Mouse (Mus musculus): Measurements from ENCODE around the gene Cdc42se1. TPM values are rescaled to one million over a fixed set of nuclear protein-coding genes. Genes with fewer than 3 reads are reported as not detected.

The Cdc42se1 gene
- total and polyA plus RNA-seq, 3 experiments: 55.3 to 128 (median 71.1) TPM

GRCm38 (mm10) chr3:95261975-95262374 is 33.4 kb downstream of the Cdc42se1 start:
- H3K9me3 ChIP-seq (replicated peaks; ENCODE audit: low read length): peaks cover 2% of the 10 kb centered on the region
- TF ChIP-seq JUND (conservative IDR thresholded peaks at IDR 0.05; ENCODE audit: low read depth, low read length) (peak; percentile 86), JUN (IDR thresholded peaks at IDR 0.05; ENCODE audit: insufficient read depth, low read depth, low read length) (peak; percentile 77), CHD1 (IDR thresholded peaks at IDR 0.05; ENCODE audit: low read depth, low read length) (no peak)
- no peak overlapping the region for H3K27ac ChIP-seq (ENCODE audit: insufficient read depth, low read depth)
- dilution Hi-C loops (cut with MboI; ENCODE audit: extremely low pct_ligation_motif_present, extremely low pct_unique_long_range_greater_than_20kb, low sequenced_read_pairs) (no loop called here), in situ Hi-C loops (cut with MboI; ENCODE audit: low pct_ligation_motif_present, low pct_unique_long_range_greater_than_20kb, low sequenced_read_pairs) (no loop called here)
- H3K9ac ChIP-seq (ENCODE audit: insufficient read depth, low read depth): no peak overlapping the region
- H3K79me2 ChIP-seq (replicated peaks; ENCODE audit: control insufficient read depth, extremely low read depth, insufficient read depth, poor library complexity, severe bottlenecking): no peaks in the 10 kb centered on the region
- no peaks in the 10 kb centered on the region for H3K27me3 ChIP-seq (replicated peaks)
- no peak overlapping the region for H3K4me3 ChIP-seq (replicated peaks in 1 of 3; ENCODE audit: low read depth in 2 of 3, low read length in 2 of 3, poor library complexity in 1 of 3)
- no peak for DNase-seq (ENCODE audit: extremely low read depth)
- peaks cover 0 to 12% of the 10 kb centered on the region in 2 experiments; a peak in 1 of 4 replicates for H3K4me1 ChIP-seq (ENCODE audit: control insufficient read depth in 1 of 2, insufficient read depth in 2 of 2)
- H3K4me2 ChIP-seq (ENCODE audit: insufficient read depth, low read depth, poor library complexity, severe bottlenecking): no peak overlapping the region
- peaks cover 10 to 60% of the 10 kb centered on the region in 2 experiments for H3K36me3 ChIP-seq (replicated peaks in 1 of 2; ENCODE audit: control insufficient read depth in 1 of 2, insufficient read depth in 1 of 2, low read length in 1 of 2)

- Histone ChIP-seq H3K4me2 (ENCODE audit: insufficient read depth, low read depth, poor library complexity, severe bottlenecking) (no peak overlapping the region), H3K9me3 (replicated peaks; ENCODE audit: low read length) (peaks cover 2% of the 10 kb centered on the region), H3K9ac (ENCODE audit: insufficient read depth, low read depth) (no peak overlapping the region), H3K4me1 (ENCODE audit: control insufficient read depth in 1 of 2, insufficient read depth in 2 of 2) (peaks cover 0 to 11% of the 10 kb centered on the region in 2 experiments; a peak in 1 of 4 replicates), H3K36me3 (replicated peaks in 1 of 2; ENCODE audit: control insufficient read depth in 1 of 2, insufficient read depth in 1 of 2, low read length in 1 of 2) (peaks cover 11 to 61% of the 10 kb centered on the region in 2 experiments), H3K79me2 (replicated peaks; ENCODE audit: control insufficient read depth, extremely low read depth, insufficient read depth, poor library complexity, severe bottlenecking) (no peaks in the 10 kb centered on the region), H3K4me3 (replicated peaks in 1 of 3; ENCODE audit: low read depth in 2 of 3, low read length in 2 of 3, poor library complexity in 1 of 3) (no peak overlapping the region), H3K27me3 (replicated peaks) (no peaks in the 10 kb centered on the region), H3K27ac (ENCODE audit: insufficient read depth, low read depth) (no peak overlapping the region)
- DNase-seq (ENCODE audit: extremely low read depth): peak; percentile 72
- dilution Hi-C loops (cut with MboI; ENCODE audit: extremely low pct_ligation_motif_present, extremely low pct_unique_long_range_greater_than_20kb, low sequenced_read_pairs) (no loop called here), in situ Hi-C loops (cut with MboI; ENCODE audit: low pct_ligation_motif_present, low pct_unique_long_range_greater_than_20kb, low sequenced_read_pairs) (no loop called here)
- TF ChIP-seq ZKSCAN1 (IDR thresholded peaks at IDR 0.05; ENCODE audit: borderline replicate concordance, low read depth, low read length) (no peak), ZMIZ1 (IDR thresholded peaks at IDR 0.05; ENCODE audit: low read depth, low read length) (no peak), USF1 (IDR thresholded peaks at IDR 0.05; ENCODE audit: low read depth, low read length) (no peak), MYC (IDR thresholded peaks at IDR 0.05; ENCODE audit: low read depth, low read length) (0 out of 2 replicates have a peak, but pooled peaks have one; percentile 39), BHLHE40 (IDR thresholded peaks at IDR 0.05; ENCODE audit: low read depth, low read length) (peak; percentile 81), NRF1 (IDR thresholded peaks at IDR 0.05; ENCODE audit: low read depth, low read length) (no peak), RAD21 (IDR thresholded peaks at IDR 0.05; ENCODE audit: low read depth, low read length) (peak; percentile 91), USF2 (conservative IDR thresholded peaks at IDR 0.05; ENCODE audit: low read depth, low read length) (no peak), EP300 (IDR thresholded peaks at IDR 0.05; ENCODE audit: low read length) (no peak), ZC3H11A (IDR thresholded peaks at IDR 0.05; ENCODE audit: low read depth, low read length) (peak; percentile 27; the same call in 1 of the 2 replicates), SMC3 (IDR thresholded peaks at IDR 0.05; ENCODE audit: low read depth, low read length) (peak; percentile 87), MEF2A (IDR thresholded peaks at IDR 0.05; ENCODE audit: borderline replicate concordance, low read depth, low read length) (no peak), KAT2A (IDR thresholded peaks at IDR 0.05; ENCODE audit: insufficient replicate concordance, low read length) (no peak), CTCF (conservative IDR thresholded peaks at IDR 0.05 in 1 of 2, IDR thresholded peaks at IDR 0.05 in 1 of 2; ENCODE audit: low read depth in 2 of 2, low read length in 2 of 2) (peak; percentile 43 to 94; a peak in 3 of 4 replicates), MAFK (IDR thresholded peaks at IDR 0.05; ENCODE audit: insufficient replicate concordance, low read length) (no peak), CHD1 (IDR thresholded peaks at IDR 0.05; ENCODE audit: low read depth, low read length) (no peak), ETS1 (conservative IDR thresholded peaks at IDR 0.05; ENCODE audit: low read depth, low read length) (no peak)
Measured at GRCm38 (mm10) chr3:95263089-95263739, 34.7 kb downstream of the Cdc42se1 start.
